Mouse (Mus musculus) limb, embryonic 14.5 days (tissue): ENCODE results near the gene Opa3. TPM values are rescaled to one million over a fixed set of nuclear protein-coding genes. Genes with fewer than 3 reads are reported as not detected.

Experiments used
- ATAC-seq: fragments of 200-750 bp; cut with Nextera tagmentation; 2 replicates; pipeline ENCODE4 v1.8.0; 2017; ENCODE audit warnings: low read depth, moderate number of reproducible peaks, moderate TSS enrichment; ENCODE audit not compliant: low FRiP score
- DNase-seq: peaks from one replicate; pipeline ENCODE4 v3.0.0-alpha.2; 2015; ENCODE audit warnings: low spot score
- H3K27ac ChIP-seq: fragments of 300-500 bp; sonication (generic); replicated peaks from 2 replicates; pipeline ENCODE4 v1.5.1; 2014; ENCODE audit warnings: low read depth, mild to moderate bottlenecking, low read length, moderate library complexity, mixed read lengths
- H3K27me3 ChIP-seq: fragments of 300-500 bp; sonication (generic); 2 replicates; pipeline ENCODE4 v1.6.1; 2014; ENCODE audit warnings: low read length, mixed read lengths; ENCODE audit not compliant: control insufficient read depth, insufficient read depth
- H3K36me3 ChIP-seq: fragments of 300-500 bp; sonication (generic); 2 replicates; pipeline ENCODE4 v1.6.1; 2014; ENCODE audit warnings: mild to moderate bottlenecking, low read length, moderate library complexity, mixed read lengths; ENCODE audit not compliant: control insufficient read depth, insufficient read depth
- H3K4me1 ChIP-seq: fragments of 300-500 bp; sonication (generic); 2 replicates; pipeline ENCODE4 v1.6.1; 2014; ENCODE audit warnings: antibody characterized with exemption, low read length, mixed read lengths; ENCODE audit not compliant: control insufficient read depth, insufficient read depth
- H3K4me2 ChIP-seq: fragments of 300-500 bp; sonication (generic); replicated peaks from 2 replicates; pipeline ENCODE4 v1.6.1; 2014; ENCODE audit warnings: low read depth, mild to moderate bottlenecking, low read length, moderate library complexity; ENCODE audit not compliant: severe bottlenecking
- H3K4me3 ChIP-seq: fragments of 300-500 bp; sonication (generic); replicated peaks from 2 replicates; pipeline ENCODE4 v1.5.1; 2014; ENCODE audit warnings: low read length
- H3K9ac ChIP-seq: fragments of 300-500 bp; sonication (generic); 2 replicates; pipeline ENCODE4 v1.6.1; 2014; ENCODE audit warnings: mild to moderate bottlenecking, low read depth, low read length, moderate library complexity; ENCODE audit not compliant: severe bottlenecking
- H3K9me3 ChIP-seq: fragments of 300-500 bp; sonication (generic); 2 replicates; pipeline ENCODE4 v1.6.1; 2016; ENCODE audit warnings: low read length; ENCODE audit not compliant: control insufficient read depth
- POLR2A ChIP-seq: fragments of 200-500 bp; IDR thresholded peaks from 2 replicates; pipeline ENCODE4 v1.8.0; 2012; ENCODE audit warnings: inconsistent platforms, mild to moderate bottlenecking, moderate library complexity, borderline replicate concordance; ENCODE audit not compliant: insufficient read depth, insufficient read length; ENCODE audit errors: extremely low read depth
- WGBS: fragments of 180-500 bp; shearing (Covaris S2); extraction: QIAGEN DNeasy Blood & Tissue Kit; methylation state at CpG from one replicate; pipeline ENCODE4 v1.1.7; 2014; 5-methylcytosine and 5-hydroxymethylcytosine counted together
- polyA plus RNA-seq, 2 experiments: library from polyadenylated mRNA; depleted of rRNA in 1 of 2; stranded (reverse) in 1 of 2; unstranded in 1 of 2; fragments of >200 nt; fragmentation: Nextera tagmentation in 1 of 2; extraction: Ambion mirVana in 1 of 2; gene quantifications; 2 replicates each; pipeline versions ENCODE4 v1.2.1 to v1.2.3; 2012 to 2014

Gene Opa3
- polyA plus RNA-seq, 2 experiments: 19.6 to 27.5 TPM

- ATAC-seq: peak; percentile 44; the same call in 1 of the 2 replicates
- no peak overlapping the region for H3K4me3 ChIP-seq
- H3K4me1 ChIP-seq: no peaks in the 10 kb centered on the region
- peak; percentile 72 for DNase-seq
- peaks cover 77% of the 10 kb centered on the region for H3K36me3 ChIP-seq
- no peak overlapping the region for H3K27ac ChIP-seq
- 40% methylated on average over 11 of the region's 11 CpGs for WGBS
- no peak for TF ChIP-seq POLR2A
- no peak overlapping the region for H3K4me2 ChIP-seq
- no peak overlapping the region for H3K9ac ChIP-seq
- H3K27me3 ChIP-seq: no peaks in the 10 kb centered on the region
- no peaks in the 10 kb centered on the region for H3K9me3 ChIP-seq
These were observed 29.4 kb downstream of the Opa3 start for GRCm38 (mm10) chr7:19257390-19258022.

- ATAC-seq (no peak), DNase-seq (no peak)
- no peak for TF ChIP-seq POLR2A
- Histone ChIP-seq H3K27me3 (no peaks in the 10 kb centered on the region), H3K4me3 (no peak overlapping the region), H3K36me3 (peaks cover 85% of the 10 kb centered on the region), H3K4me2 (no peak overlapping the region), H3K9ac (no peak overlapping the region), H3K27ac (no peak overlapping the region), H3K4me1 (no peaks in the 10 kb centered on the region), H3K9me3 (no peaks in the 10 kb centered on the region)
- WGBS: 82% methylated on average over 3 of the region's 3 CpGs
These were observed 30.2 kb downstream of the Opa3 start for GRCm38 (mm10) chr7:19258336-19258735.

GRCm38 (mm10) chr7:19265147-19265546 is 37.0 kb downstream of the Opa3 start:
- Histone ChIP-seq H3K4me3 (no peak overlapping the region), H3K4me2 (no peak overlapping the region), H3K9ac (no peak overlapping the region), H3K9me3 (no peaks in the 10 kb centered on the region), H3K27ac (no peak overlapping the region), H3K36me3 (peaks cover 65% of the 10 kb centered on the region), H3K27me3 (no peaks in the 10 kb centered on the region), H3K4me1 (peaks cover 13% of the 10 kb centered on the region)
- DNase-seq (no peak), ATAC-seq (no peak)
- TF ChIP-seq POLR2A: no peak
- 57% methylated on average over 7 of the region's 7 CpGs for WGBS

- Histone ChIP-seq H3K36me3 (peaks cover 55% of the 10 kb centered on the region), H3K4me2 (no peak overlapping the region), H3K9me3 (no peaks in the 10 kb centered on the region), H3K27me3 (no peaks in the 10 kb centered on the region), H3K4me1 (peaks cover 18% of the 10 kb centered on the region), H3K9ac (no peak overlapping the region), H3K4me3 (no peak overlapping the region), H3K27ac (no peak overlapping the region)
- no peak for DNase-seq
- 76% methylated on average over 10 of the region's 10 CpGs for WGBS
- no peak for TF ChIP-seq POLR2A
- ATAC-seq: no peak
These were observed 38.0 kb downstream of the Opa3 start for GRCm38 (mm10) chr7:19265928-19266822.

- WGBS: 61% methylated on average over 10 of the region's 10 CpGs
- H3K9me3 ChIP-seq: no peaks in the 10 kb centered on the region
- H3K4me2 ChIP-seq: no peak overlapping the region
- no peak for ATAC-seq
- H3K4me1 ChIP-seq: peaks cover 18% of the 10 kb centered on the region
- no peak overlapping the region for H3K27ac ChIP-seq
- peaks cover 48% of the 10 kb centered on the region for H3K36me3 ChIP-seq
- no peak for TF ChIP-seq POLR2A
- H3K27me3 ChIP-seq: no peaks in the 10 kb centered on the region
- no peak for DNase-seq
- no peak overlapping the region for H3K4me3 ChIP-seq
- H3K9ac ChIP-seq: no peak overlapping the region
These were observed 38.9 kb downstream of the Opa3 start for GRCm38 (mm10) chr7:19267051-19267450.
